Mouse (Mus musculus) adipose tissue, adult 10 weeks (tissue): ENCODE results near the gene Cdrt4. TPM values are rescaled to one million over a fixed set of nuclear protein-coding genes. Genes with fewer than 3 reads are reported as not detected.

ENCODE experiments used
- polyA plus RNA-seq: library from polyadenylated mRNA; stranded (reverse); fragments of 350-450 nt; fragmentation: Illumina TruSeq; extraction: RNeasy Lipid Tissue Mini Kit (QIAGEN cat#74804); gene quantifications from one replicate; pipeline ENCODE4 v1.2.3, GENCODE M21; 2014; ENCODE audit warnings: low read depth, low replicate concordance

Cdrt4 gene
- 9.6 TPM for polyA plus RNA-seq

DNA sequence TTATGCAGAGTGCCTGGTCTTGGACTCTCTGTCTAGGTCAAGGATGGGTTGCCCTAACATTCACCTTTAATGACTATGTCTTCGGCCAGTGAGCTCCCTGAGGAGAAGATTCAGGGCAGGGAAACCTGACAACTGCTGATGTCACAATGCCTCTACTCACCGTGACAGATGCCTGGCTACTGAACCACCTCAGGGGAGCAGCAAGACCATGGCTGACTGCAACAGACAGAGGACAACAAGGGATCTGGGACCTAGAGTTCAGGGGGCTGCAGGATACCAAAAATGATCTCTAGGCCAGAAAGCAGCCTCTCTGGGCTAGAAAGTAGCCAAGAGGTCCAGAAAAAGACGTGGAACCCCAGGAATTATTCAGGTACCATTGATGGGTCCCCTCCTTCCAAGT lies at the start of gene Cdrt4:
Gene Cdrt4 (plus strand): TSS at position 182 of the 400 bp plus-strand sequence.

Other genes with a start within 250 kb of the Cdrt4 start
- 2.7 TPM for gene Zfp287, start 219.3 kb upstream of the Cdrt4 start, polyA plus RNA-seq
- not detected for gene Gm10428, start 198.1 kb upstream of the Cdrt4 start, polyA plus RNA-seq
- 2.2 TPM for gene Zfp286, start 161.7 kb upstream of the Cdrt4 start, polyA plus RNA-seq
- gene Trim16, start 131.0 kb upstream of the Cdrt4 start, polyA plus RNA-seq = 7.1 TPM
- gene Fbxw10, start 104.1 kb upstream of the Cdrt4 start, polyA plus RNA-seq = 3.0 TPM
- 86.3 TPM for gene Tvp23b, start 71.7 kb upstream of the Cdrt4 start, polyA plus RNA-seq
- gene Tekt3, start 110.5 kb downstream of the Cdrt4 start, polyA plus RNA-seq = 3.0 TPM
- gene Pmp22, start 177.8 kb downstream of the Cdrt4 start, polyA plus RNA-seq = 110 TPM